Mouse (Mus musculus): ENCODE measurements at regions not wholly inside any gene's neighbourhood (a gene's known extent, or its start where the extent isn't known, plus 50 kb on each side); places are given as distances from the start of the nearest gene placed in this dataset.
A peak's percentile ranks its signal among the peaks of the same experiment; 100 is the strongest.

- Histone ChIP-seq H3K4me2 (no peak overlapping the region), H3K9ac (no peak overlapping the region), H3K4me1 (no peaks in the 10 kb centered on the region), H3K36me3 (no peaks in the 10 kb centered on the region), H3K4me3 (no peak overlapping the region), H3K27me3 (replicated peaks) (no peaks in the 10 kb centered on the region), H3K9me3 (peaks cover 3% of the 10 kb centered on the region; the same call in 1 of the 2 replicates), H3K27ac (replicated peaks) (no peak overlapping the region)
- ATAC-seq (ENCODE audit: extremely low read depth, insufficient number of reproducible peaks, low FRiP score, low TSS enrichment), result no peak
- 72% methylated on average over 6 of the region's 6 CpGs for WGBS
Observed at GRCm38 (mm10) chr3:148387550-148387949, 602.8 kb downstream of the Adgrl2 start.

GRCm38 (mm10) chr3:148385712-148386111 is 604.6 kb downstream of the Adgrl2 start:
- ATAC-seq (ENCODE audit: extremely low read depth, insufficient number of reproducible peaks, low FRiP score, low TSS enrichment), result no peak
- WGBS, result 83% methylated on average over 7 of the region's 7 CpGs

GRCm38 (mm10) chr3:148381057-148381456 is 609.3 kb downstream of the Adgrl2 start:
- no peak overlapping the region for H3K27ac ChIP-seq (replicated peaks)
- peaks cover 3% of the 10 kb centered on the region; the same call in 1 of the 2 replicates for H3K9me3 ChIP-seq
- H3K9ac ChIP-seq, result no peak overlapping the region
- no peak overlapping the region for H3K4me2 ChIP-seq
- no peak for ATAC-seq (ENCODE audit: extremely low read depth, insufficient number of reproducible peaks, low FRiP score, low TSS enrichment)
- H3K27me3 ChIP-seq (replicated peaks), result no peaks in the 10 kb centered on the region
- WGBS, result 77% methylated on average over 1 of the region's 1 CpGs
- H3K4me3 ChIP-seq, result no peak overlapping the region
- no peaks in the 10 kb centered on the region for H3K4me1 ChIP-seq
- H3K36me3 ChIP-seq, result no peaks in the 10 kb centered on the region

More at GRCm38 (mm10) chr3:148385712-148386111, 604.6 kb downstream of the Adgrl2 start:
- H3K27me3 ChIP-seq (replicated peaks), result no peaks in the 10 kb centered on the region
- H3K4me2 ChIP-seq, result no peak overlapping the region
- no peaks in the 10 kb centered on the region for H3K4me1 ChIP-seq
- H3K36me3 ChIP-seq, result no peaks in the 10 kb centered on the region
- H3K9ac ChIP-seq, result no peak overlapping the region
- no peak overlapping the region for H3K4me3 ChIP-seq
- H3K27ac ChIP-seq (replicated peaks), result no peak overlapping the region
- peaks cover 3% of the 10 kb centered on the region; the same call in 1 of the 2 replicates for H3K9me3 ChIP-seq

- WGBS, result 84% methylated on average over 5 of the region's 5 CpGs
- Histone ChIP-seq H3K36me3 (no peaks in the 10 kb centered on the region), H3K4me3 (no peak overlapping the region), H3K4me1 (no peaks in the 10 kb centered on the region), H3K4me2 (no peak overlapping the region), H3K9me3 (no peaks in the 10 kb centered on the region), H3K27me3 (replicated peaks) (no peaks in the 10 kb centered on the region), H3K9ac (no peak overlapping the region), H3K27ac (replicated peaks) (no peak overlapping the region)
- no peak for ATAC-seq (ENCODE audit: extremely low read depth, insufficient number of reproducible peaks, low FRiP score, low TSS enrichment)
Observed at GRCm38 (mm10) chr3:148363331-148363730, 627.0 kb downstream of the Adgrl2 start.

GRCm38 (mm10) chr3:148362453-148362864 is 627.9 kb downstream of the Adgrl2 start:
- no peak overlapping the region for H3K9ac ChIP-seq
- H3K27me3 ChIP-seq (replicated peaks), result no peaks in the 10 kb centered on the region
- no peaks in the 10 kb centered on the region for H3K4me1 ChIP-seq
- H3K27ac ChIP-seq (replicated peaks), result no peak overlapping the region
- ATAC-seq (ENCODE audit: extremely low read depth, insufficient number of reproducible peaks, low FRiP score, low TSS enrichment), result no peak
- H3K4me2 ChIP-seq, result no peak overlapping the region
- H3K9me3 ChIP-seq, result no peaks in the 10 kb centered on the region
- H3K36me3 ChIP-seq, result no peaks in the 10 kb centered on the region
- WGBS, result 40% methylated on average over 2 of the region's 2 CpGs
- H3K4me3 ChIP-seq, result no peak overlapping the region

- no peaks in the 10 kb centered on the region for H3K9me3 ChIP-seq
- peak overlapping the region; percentile 53; the same call in 1 of the 2 replicates for H3K27ac ChIP-seq (replicated peaks)
Observed at GRCm38 (mm10) chr3:148343633-148344361, 646.6 kb downstream of the Adgrl2 start.

GRCm38 (mm10) chr3:148343256-148343632 is 647.1 kb downstream of the Adgrl2 start:
- Histone ChIP-seq H3K9me3 (no peaks in the 10 kb centered on the region), H3K4me3 (no peak overlapping the region), H3K9ac (no peak overlapping the region), H3K4me2 (peak overlapping the region; percentile 55), H3K36me3 (no peaks in the 10 kb centered on the region), H3K27me3 (replicated peaks) (0 out of 2 replicates have a peak, but pooled peaks cover 3% of the 10 kb centered on the region), H3K27ac (replicated peaks) (peak overlapping the region; percentile 53; the same call in 1 of the 2 replicates), H3K4me1 (peaks cover 16% of the 10 kb centered on the region)
- no peak for ATAC-seq (ENCODE audit: extremely low read depth, insufficient number of reproducible peaks, low FRiP score, low TSS enrichment)
- WGBS, result 10% methylated on average over 3 of the region's 3 CpGs

More at GRCm38 (mm10) chr3:148343633-148344361, 646.6 kb downstream of the Adgrl2 start:
- Histone ChIP-seq H3K9ac (no peak overlapping the region), H3K4me2 (peak overlapping the region; percentile 55), H3K4me1 (peaks cover 16% of the 10 kb centered on the region), H3K36me3 (no peaks in the 10 kb centered on the region), H3K27me3 (replicated peaks) (0 out of 2 replicates have a peak, but pooled peaks cover 1% of the 10 kb centered on the region), H3K4me3 (no peak overlapping the region)
- no peak for ATAC-seq (ENCODE audit: extremely low read depth, insufficient number of reproducible peaks, low FRiP score, low TSS enrichment)
- 16% methylated on average over 10 of the region's 10 CpGs for WGBS

GRCm38 (mm10) chr3:148339258-148339657 is 651.1 kb downstream of the Adgrl2 start:
- Histone ChIP-seq H3K27ac (replicated peaks) (no peak overlapping the region), H3K4me1 (peaks cover 29% of the 10 kb centered on the region), H3K4me3 (no peak overlapping the region), H3K36me3 (no peaks in the 10 kb centered on the region), H3K27me3 (replicated peaks) (0 out of 2 replicates have a peak, but pooled peaks cover 3% of the 10 kb centered on the region), H3K9ac (no peak overlapping the region), H3K9me3 (no peaks in the 10 kb centered on the region), H3K4me2 (no peak overlapping the region)
- 60% methylated on average over 2 of the region's 2 CpGs for WGBS
- no peak for ATAC-seq (ENCODE audit: extremely low read depth, insufficient number of reproducible peaks, low FRiP score, low TSS enrichment)

- WGBS, result 59% methylated on average over 6 of the region's 6 CpGs
- Histone ChIP-seq H3K4me2 (peak overlapping the region; percentile 65), H3K27me3 (replicated peaks) (0 out of 2 replicates have a peak, but pooled peaks cover 3% of the 10 kb centered on the region), H3K27ac (replicated peaks) (no peak overlapping the region), H3K9me3 (no peaks in the 10 kb centered on the region), H3K4me3 (no peak overlapping the region), H3K4me1 (peaks cover 13% of the 10 kb centered on the region), H3K36me3 (no peaks in the 10 kb centered on the region), H3K9ac (no peak overlapping the region)
- ATAC-seq (ENCODE audit: extremely low read depth, insufficient number of reproducible peaks, low FRiP score, low TSS enrichment), result no peak
Observed at GRCm38 (mm10) chr3:148336640-148337039, 653.7 kb downstream of the Adgrl2 start.

- WGBS, result 10% methylated on average over 14 of the region's 15 CpGs
Observed at GRCm38 (mm10) chr3:148336091-148336511, 654.3 kb downstream of the Adgrl2 start.

GRCm38 (mm10) chr3:148335654-148336053 is 654.7 kb downstream of the Adgrl2 start:
- ATAC-seq (ENCODE audit: extremely low read depth, insufficient number of reproducible peaks, low FRiP score, low TSS enrichment), result no peak
- H3K4me2 ChIP-seq, result peak overlapping the region; percentile 65
- no peak overlapping the region for H3K9ac ChIP-seq
- H3K27ac ChIP-seq (replicated peaks), result no peak overlapping the region
- no peaks in the 10 kb centered on the region for H3K9me3 ChIP-seq
- no peak overlapping the region for H3K4me3 ChIP-seq
- peaks cover 13% of the 10 kb centered on the region for H3K4me1 ChIP-seq
- 0 out of 2 replicates have a peak, but pooled peaks cover 3% of the 10 kb centered on the region for H3K27me3 ChIP-seq (replicated peaks)
- H3K36me3 ChIP-seq, result no peaks in the 10 kb centered on the region
- WGBS, result 78% methylated on average over 7 of the region's 7 CpGs

More at GRCm38 (mm10) chr3:148336091-148336511, 654.3 kb downstream of the Adgrl2 start:
- Histone ChIP-seq H3K27me3 (replicated peaks) (0 out of 2 replicates have a peak, but pooled peaks cover 3% of the 10 kb centered on the region), H3K9me3 (no peaks in the 10 kb centered on the region), H3K4me2 (peak overlapping the region; percentile 65), H3K4me3 (peak overlapping the region; percentile 34), H3K4me1 (peaks cover 13% of the 10 kb centered on the region), H3K27ac (replicated peaks) (no peak overlapping the region), H3K9ac (peak overlapping the region; percentile 54; the same call in 1 of the 2 replicates), H3K36me3 (no peaks in the 10 kb centered on the region)
- no peak for ATAC-seq (ENCODE audit: extremely low read depth, insufficient number of reproducible peaks, low FRiP score, low TSS enrichment)

Measured in heart, embryonic 13.5 days (tissue).